Mouse (Mus musculus): ENCODE measurements around the gene 1810055G02Rik. TPM values are rescaled to one million over a fixed set of nuclear protein-coding genes. Genes with fewer than 3 reads are reported as not detected.

1810055G02Rik gene
- 4.0 TPM for polyA plus RNA-seq (2015; fragmentation: Illumina TruSeq; extraction: RNeasy Lipid Tissue Mini Kit (QIAGEN cat#74804); ENCODE audit: insufficient read depth, low read depth, low replicate concordance)

GRCm38 (mm10) chr19:3708078-3709012 lies at the start of gene 1810055G02Rik:
1810055G02Rik (plus strand) TSS chr19:3708293.

GRCm38 (mm10) chr19:3686215-3686894 lies 21.7 kb upstream of the 1810055G02Rik start, which contains the start of gene Lrp5:
Lrp5 (minus strand) TSS chr19:3686564.

GRCm38 (mm10) chr19:3767276-3767780 lies 59.2 kb downstream of the 1810055G02Rik start, which contains the start of gene Kmt5b:
Kmt5b (plus strand) TSS chr19:3767421.

Other genes starting within 250 kb of the 1810055G02Rik start
- gene Ppp6r3, start 132.5 kb upstream of the 1810055G02Rik start, polyA plus RNA-seq (2015; fragmentation: Illumina TruSeq; extraction: RNeasy Lipid Tissue Mini Kit (QIAGEN cat#74804); ENCODE audit: insufficient read depth, low read depth, low replicate concordance): 17.0 TPM
- gene Lrp5, start 21.7 kb upstream of the 1810055G02Rik start, polyA plus RNA-seq (2015; fragmentation: Illumina TruSeq; extraction: RNeasy Lipid Tissue Mini Kit (QIAGEN cat#74804); ENCODE audit: insufficient read depth, low read depth, low replicate concordance): 10.3 TPM
- 11.8 TPM for gene Kmt5b, start 59.1 kb downstream of the 1810055G02Rik start, polyA plus RNA-seq (2015; fragmentation: Illumina TruSeq; extraction: RNeasy Lipid Tissue Mini Kit (QIAGEN cat#74804); ENCODE audit: insufficient read depth, low read depth, low replicate concordance)
- 61.3 TPM for gene Chka, start 143.5 kb downstream of the 1810055G02Rik start, polyA plus RNA-seq (2015; fragmentation: Illumina TruSeq; extraction: RNeasy Lipid Tissue Mini Kit (QIAGEN cat#74804); ENCODE audit: insufficient read depth, low read depth, low replicate concordance)
- 67.9 TPM for gene Tcirg1, start 198.8 kb downstream of the 1810055G02Rik start, polyA plus RNA-seq (2015; fragmentation: Illumina TruSeq; extraction: RNeasy Lipid Tissue Mini Kit (QIAGEN cat#74804); ENCODE audit: insufficient read depth, low read depth, low replicate concordance)
- 32.0 TPM for gene Ndufs8, start 204.5 kb downstream of the 1810055G02Rik start, polyA plus RNA-seq (2015; fragmentation: Illumina TruSeq; extraction: RNeasy Lipid Tissue Mini Kit (QIAGEN cat#74804); ENCODE audit: insufficient read depth, low read depth, low replicate concordance)
- 1.7 TPM for gene Aldh3b1, start 221.5 kb downstream of the 1810055G02Rik start, polyA plus RNA-seq (2015; fragmentation: Illumina TruSeq; extraction: RNeasy Lipid Tissue Mini Kit (QIAGEN cat#74804); ENCODE audit: insufficient read depth, low read depth, low replicate concordance)
- 16.7 TPM for gene Unc93b1, start 226.9 kb downstream of the 1810055G02Rik start, polyA plus RNA-seq (2015; fragmentation: Illumina TruSeq; extraction: RNeasy Lipid Tissue Mini Kit (QIAGEN cat#74804); ENCODE audit: insufficient read depth, low read depth, low replicate concordance)